Mouse (Mus musculus) heart, embryonic 13.5 days (tissue): ENCODE results near the gene Meox1. TPM values are rescaled to one million over a fixed set of nuclear protein-coding genes. Genes with fewer than 3 reads are reported as not detected.

ENCODE experiments used
- ATAC-seq: fragments of 200-750 bp; cut with Nextera tagmentation; 2 replicates; pipeline ENCODE4 v1.8.0; 2017; ENCODE audit warnings: moderate TSS enrichment; ENCODE audit not compliant: insufficient number of reproducible peaks, low FRiP score, low TSS enrichment; ENCODE audit errors: extremely low read depth
- H3K27ac ChIP-seq: fragments of 300-500 bp; sonication (generic); replicated peaks from 2 replicates; pipeline ENCODE4 v1.5.1; 2015; ENCODE audit warnings: moderate library complexity, mild to moderate bottlenecking, inconsistent platforms
- H3K27me3 ChIP-seq: fragments of 300-500 bp; sonication (generic); replicated peaks from 2 replicates; pipeline ENCODE4 v1.6.1; 2015; ENCODE audit warnings: mild to moderate bottlenecking, inconsistent platforms
- H3K36me3 ChIP-seq: fragments of 300-500 bp; sonication (generic); 2 replicates; pipeline ENCODE4 v1.6.1; 2015; ENCODE audit warnings: mild to moderate bottlenecking, inconsistent platforms
- H3K4me1 ChIP-seq: fragments of 300-500 bp; sonication (generic); 2 replicates; pipeline ENCODE4 v1.6.1; 2015; ENCODE audit warnings: inconsistent platforms
- H3K4me2 ChIP-seq: fragments of 300-500 bp; sonication (generic); 2 replicates; pipeline ENCODE4 v1.6.1; 2015; ENCODE audit warnings: inconsistent platforms, mild to moderate bottlenecking, moderate library complexity
- H3K4me3 ChIP-seq: fragments of 300-500 bp; sonication (generic); 2 replicates; pipeline ENCODE4 v1.5.1; 2015; ENCODE audit warnings: moderate library complexity, mild to moderate bottlenecking, inconsistent platforms
- H3K9ac ChIP-seq: fragments of 300-500 bp; sonication (generic); 2 replicates; pipeline ENCODE4 v1.6.1; 2015; ENCODE audit warnings: inconsistent platforms, mild to moderate bottlenecking, moderate library complexity
- H3K9me3 ChIP-seq: fragments of 300-500 bp; sonication (generic); 2 replicates; pipeline ENCODE4 v1.6.1; 2016; ENCODE audit warnings: inconsistent platforms
- WGBS: fragments of 180-500 bp; shearing (Covaris S2); methylation state at CpG from one replicate; pipeline ENCODE4 v1.1.7; 2015; ENCODE audit warnings: mixed read lengths; 5-methylcytosine and 5-hydroxymethylcytosine counted together
- polyA plus RNA-seq: library from polyadenylated mRNA; unstranded; fragments of >200 nt; fragmentation: Nextera tagmentation; extraction: Ambion mirVana; gene quantifications from 2 replicates; pipeline ENCODE4 v1.2.1, GENCODE M21; 2015

Meox1 gene
- 15.6 and 19.4 TPM in 2 replicates for polyA plus RNA-seq

DNA sequence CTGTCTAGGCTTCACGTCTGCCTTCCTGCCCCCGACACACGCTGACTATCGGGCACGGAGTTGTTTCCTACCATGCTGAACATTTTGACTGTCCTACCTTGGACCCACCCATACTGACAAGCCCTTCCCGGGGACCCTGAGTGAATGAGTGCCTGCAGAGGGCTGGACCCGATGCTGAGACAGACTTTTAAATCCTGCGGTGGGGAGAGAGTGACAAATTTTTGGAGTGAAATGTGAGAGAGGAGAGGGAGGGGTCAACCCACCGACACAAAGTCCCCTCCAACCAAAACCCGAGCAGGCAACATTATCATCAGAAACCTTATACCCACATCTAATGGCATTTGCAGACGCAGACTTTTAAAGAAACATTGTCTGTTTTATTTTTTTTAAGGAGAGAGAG, at the start of gene Meox1:
Meox1 (minus strand) TSS at position 171 of the 400 bp plus-strand sequence.
- peaks cover 63% of the 10 kb centered on the region for H3K4me1 ChIP-seq

GRCm38 (mm10) chr11:101943055-101943454, 48.9 kb upstream of the Meox1 start:
- no peak for ATAC-seq
- Histone ChIP-seq H3K27ac (no peak overlapping the region), H3K4me2 (no peak overlapping the region), H3K27me3 (peaks cover 17% of the 10 kb centered on the region; the same call in 1 of the 2 replicates), H3K9ac (no peak overlapping the region), H3K4me1 (0 out of 2 replicates have a peak, but pooled peaks cover 4% of the 10 kb centered on the region), H3K9me3 (no peaks in the 10 kb centered on the region), H3K36me3 (no peaks in the 10 kb centered on the region), H3K4me3 (no peak overlapping the region)
- WGBS = 44% methylated on average over 3 of the region's 3 CpGs

More for the DNA sequence above, at the start of gene Meox1:
- H3K27me3 ChIP-seq = peaks cover 28% of the 10 kb centered on the region
- H3K36me3 ChIP-seq = no peaks in the 10 kb centered on the region
- H3K9me3 ChIP-seq = no peaks in the 10 kb centered on the region
- peak within 1 kb of the TSS; percentile 82 for H3K9ac ChIP-seq
- H3K4me2 ChIP-seq = peak within 1 kb of the TSS; percentile 71
- 17% methylated on average over 11 of the region's 11 CpGs for WGBS
- peak within 1 kb of the TSS; percentile 81 for H3K27ac ChIP-seq
- no peak for ATAC-seq
- H3K4me3 ChIP-seq = peak within 1 kb of the TSS; percentile 47

GRCm38 (mm10) chr11:101937108-101937507, 42.9 kb upstream of the Meox1 start:
- Histone ChIP-seq H3K9ac (peak overlapping the region; percentile 83), H3K27ac (peak overlapping the region; percentile 50), H3K9me3 (no peaks in the 10 kb centered on the region), H3K4me2 (peak overlapping the region; percentile 85), H3K4me3 (peak overlapping the region; percentile 54), H3K27me3 (peaks cover 26% of the 10 kb centered on the region; the same call in 1 of the 2 replicates), H3K4me1 (peaks cover 26% of the 10 kb centered on the region), H3K36me3 (no peaks in the 10 kb centered on the region)
- under 1% methylated on average over 32 of the region's 32 CpGs for WGBS
- ATAC-seq = no peak

GRCm38 (mm10) chr11:101936421-101936820, 42.2 kb upstream of the Meox1 start:
- H3K4me3 ChIP-seq = 0 out of 2 replicates have a peak overlapping the region, but pooled peaks have one; percentile 54
- H3K9ac ChIP-seq = no peak overlapping the region
- H3K4me1 ChIP-seq = peaks cover 31% of the 10 kb centered on the region
- H3K4me2 ChIP-seq = peak overlapping the region; percentile 85
- no peaks in the 10 kb centered on the region for H3K9me3 ChIP-seq
- no peaks in the 10 kb centered on the region for H3K36me3 ChIP-seq
- H3K27me3 ChIP-seq = peaks cover 26% of the 10 kb centered on the region; the same call in 1 of the 2 replicates
- no peak overlapping the region for H3K27ac ChIP-seq
- ATAC-seq = no peak
- WGBS = 32% methylated on average over 7 of the region's 7 CpGs

- Histone ChIP-seq H3K27me3 (peaks cover 26% of the 10 kb centered on the region; the same call in 1 of the 2 replicates), H3K27ac (no peak overlapping the region), H3K4me2 (no peak overlapping the region), H3K4me3 (no peak overlapping the region), H3K9me3 (no peaks in the 10 kb centered on the region), H3K36me3 (no peaks in the 10 kb centered on the region), H3K9ac (no peak overlapping the region), H3K4me1 (peaks cover 31% of the 10 kb centered on the region)
- WGBS = 75% methylated on average over 3 of the region's 3 CpGs
- no peak for ATAC-seq
Observed at GRCm38 (mm10) chr11:101935743-101936142, 41.6 kb upstream of the Meox1 start.

GRCm38 (mm10) chr11:101931978-101932377, 37.8 kb upstream of the Meox1 start:
- no peaks in the 10 kb centered on the region for H3K36me3 ChIP-seq
- H3K27ac ChIP-seq = peak overlapping the region; percentile 13
- no peaks in the 10 kb centered on the region for H3K9me3 ChIP-seq
- 0 out of 2 replicates have a peak, but pooled peaks cover 4% of the 10 kb centered on the region for H3K27me3 ChIP-seq
- no peak overlapping the region for H3K4me2 ChIP-seq
- no peak overlapping the region for H3K4me3 ChIP-seq
- H3K9ac ChIP-seq = no peak overlapping the region
- 31% methylated on average over 4 of the region's 4 CpGs for WGBS
- ATAC-seq = no peak
- peaks cover 28% of the 10 kb centered on the region for H3K4me1 ChIP-seq

DNA sequence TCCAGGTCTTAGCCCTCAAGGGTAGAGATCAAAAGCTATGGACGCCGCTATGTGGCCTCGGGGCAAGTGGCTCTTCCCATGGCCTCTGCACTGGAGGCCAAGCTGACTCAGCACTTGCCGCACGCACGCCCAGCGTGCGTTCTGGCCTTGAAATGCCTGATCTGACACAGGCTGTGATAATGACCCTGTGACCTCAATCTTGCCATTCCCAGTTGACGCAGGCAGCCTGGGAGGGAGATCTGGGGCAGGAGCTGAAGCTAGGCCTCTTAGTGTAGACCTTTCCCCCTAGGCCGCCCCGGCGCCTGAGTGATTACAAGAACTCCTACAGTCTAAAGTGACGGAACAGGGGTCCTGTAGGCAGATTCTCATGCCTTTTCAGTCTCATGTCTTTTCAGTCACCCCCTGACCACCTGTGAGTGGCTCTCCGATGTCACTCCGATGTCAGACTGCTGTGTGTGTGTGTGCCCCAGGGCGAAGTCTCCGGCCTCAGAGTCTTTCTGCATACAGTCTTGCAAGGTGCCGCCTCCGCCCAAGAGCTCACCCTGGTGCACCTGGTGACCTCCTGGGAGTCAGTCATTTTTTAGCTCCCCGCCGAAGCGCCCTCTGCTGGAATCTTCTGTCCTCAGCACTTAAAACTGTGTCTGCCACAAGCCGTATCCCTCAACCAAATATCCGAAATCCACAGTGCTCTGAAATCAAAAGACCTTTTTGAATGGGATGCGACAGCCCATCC, 34.0 kb upstream of the Meox1 start:
- Histone ChIP-seq H3K27me3 (no peaks in the 10 kb centered on the region; the same call in none of the 2 replicates), H3K9ac (no peak overlapping the region), H3K4me2 (peak overlapping the region; percentile 29), H3K36me3 (no peaks in the 10 kb centered on the region), H3K9me3 (no peaks in the 10 kb centered on the region), H3K4me1 (peaks cover 20% of the 10 kb centered on the region), H3K27ac (no peak overlapping the region), H3K4me3 (no peak overlapping the region)
- no peak for ATAC-seq
- 26% methylated on average over 25 of the region's 25 CpGs for WGBS

- Histone ChIP-seq H3K4me1 (peaks cover 10% of the 10 kb centered on the region), H3K4me2 (no peak overlapping the region), H3K27ac (no peak overlapping the region), H3K9ac (no peak overlapping the region), H3K36me3 (no peaks in the 10 kb centered on the region), H3K27me3 (no peaks in the 10 kb centered on the region; the same call in none of the 2 replicates), H3K9me3 (no peaks in the 10 kb centered on the region), H3K4me3 (no peak overlapping the region)
- WGBS = 85% methylated on average over 10 of the region's 10 CpGs
- no peak for ATAC-seq
Observed at GRCm38 (mm10) chr11:101926951-101927589, 32.9 kb upstream of the Meox1 start.

- Histone ChIP-seq H3K4me3 (no peak overlapping the region), H3K9me3 (no peaks in the 10 kb centered on the region), H3K27me3 (no peaks in the 10 kb centered on the region; the same call in none of the 2 replicates), H3K4me1 (peaks cover 18% of the 10 kb centered on the region), H3K27ac (no peak overlapping the region), H3K9ac (no peak overlapping the region), H3K4me2 (no peak overlapping the region), H3K36me3 (no peaks in the 10 kb centered on the region)
- WGBS = 73% methylated on average over 6 of the region's 6 CpGs
- no peak for ATAC-seq
Observed at GRCm38 (mm10) chr11:101925636-101926035, 31.5 kb upstream of the Meox1 start.

DNA sequence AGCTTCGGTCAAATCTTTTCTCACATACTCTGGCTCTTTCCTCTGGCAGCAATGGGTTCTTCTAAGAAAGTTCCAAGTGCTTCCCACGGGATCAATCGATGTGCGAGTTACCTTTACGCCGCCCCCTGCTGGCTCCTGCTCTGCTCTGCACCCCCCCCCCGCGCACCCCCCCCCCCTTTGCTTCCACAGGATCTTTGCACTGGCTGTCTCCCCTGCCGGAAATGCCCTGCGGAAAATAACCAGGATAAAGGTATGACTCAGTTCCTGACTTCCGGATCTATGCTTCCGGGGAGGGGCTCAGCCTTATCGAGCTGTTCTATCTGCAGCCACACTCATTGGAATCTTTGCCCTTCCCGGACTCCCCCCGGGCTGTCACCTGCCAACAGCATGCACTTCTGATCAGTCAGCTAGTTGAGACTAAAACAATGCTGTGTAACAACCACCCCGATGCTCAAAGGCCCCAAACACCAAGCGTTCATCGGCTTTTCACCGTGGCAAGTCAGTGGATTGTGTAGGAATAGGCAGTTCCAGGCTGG, 30.3 kb upstream of the Meox1 start:
- Histone ChIP-seq H3K4me1 (peaks cover 26% of the 10 kb centered on the region), H3K9ac (no peak overlapping the region), H3K36me3 (no peaks in the 10 kb centered on the region), H3K4me2 (no peak overlapping the region), H3K9me3 (no peaks in the 10 kb centered on the region), H3K4me3 (no peak overlapping the region), H3K27ac (no peak overlapping the region), H3K27me3 (no peaks in the 10 kb centered on the region; the same call in none of the 2 replicates)
- no peak for ATAC-seq
- 64% methylated on average over 15 of the region's 19 CpGs for WGBS

- H3K4me3 ChIP-seq = no peak overlapping the region
- H3K27ac ChIP-seq = no peak overlapping the region
- ATAC-seq = no peak
- no peak overlapping the region for H3K4me2 ChIP-seq
- H3K9me3 ChIP-seq = no peaks in the 10 kb centered on the region
- peaks cover 26% of the 10 kb centered on the region for H3K4me1 ChIP-seq
- H3K36me3 ChIP-seq = no peaks in the 10 kb centered on the region
- no peak overlapping the region for H3K9ac ChIP-seq
- WGBS = 78% methylated on average over 6 of the region's 6 CpGs
- H3K27me3 ChIP-seq = no peaks in the 10 kb centered on the region; the same call in none of the 2 replicates
Observed at GRCm38 (mm10) chr11:101923988-101924387, 29.8 kb upstream of the Meox1 start.
